Mouse (Mus musculus): Measurements from ENCODE around the gene Wdr82. TPM values are rescaled to one million over a fixed set of nuclear protein-coding genes. Genes with fewer than 3 reads are reported as not detected.

Gene Wdr82
- total RNA-seq, 2 experiments from 2014 or later = 117 to 126 TPM

- peak within 1 kb of the TSS; percentile 99 for H3K27ac ChIP-seq
- peak within 1 kb of the TSS; percentile 60 for H3K4me3 ChIP-seq
- intact Hi-C loops (cut with DNase I) = loop anchor here (2.0 kb wide), 1 partner anchor 32 kb away; the partner anchor contains the start of gene Wdr82
- DNase-seq (ENCODE audit: extremely low spot score in 1 of 2, low spot score in 2 of 2) = peak; percentile 89 to 92
- no peak for TF ChIP-seq CTCF (IDR thresholded peaks at IDR 0.05)
Observed at GRCm38 (mm10) chr9:106202819-106203636, 32.3 kb downstream of the Wdr82 start, which contains the start of gene Twf2. Twf2 (plus strand) TSS chr9:106203108.

- peak overlapping the region; percentile 99 for H3K27ac ChIP-seq
- H3K4me3 ChIP-seq = peak overlapping the region; percentile 60
- no peak for TF ChIP-seq CTCF (IDR thresholded peaks at IDR 0.05)
- intact Hi-C loops (cut with DNase I) = loop anchor here (2.0 kb wide), 1 partner anchor 33 kb away; the partner anchor contains the start of gene Wdr82
- no peak for DNase-seq (ENCODE audit: extremely low spot score in 1 of 2, low spot score in 2 of 2)
Observed at GRCm38 (mm10) chr9:106203990-106204851, 33.5 kb downstream of the Wdr82 start.

GRCm38 (mm10) chr9:106205713-106206290 is 35.1 kb downstream of the Wdr82 start:
- intact Hi-C loops (cut with DNase I) = no loop called here
- DNase-seq (ENCODE audit: extremely low spot score in 1 of 2, low spot score in 2 of 2) = no peak
- Histone ChIP-seq H3K27ac (peak overlapping the region; percentile 53), H3K4me3 (peak overlapping the region; percentile 6; the same call in 1 of the 2 replicates)
- TF ChIP-seq CTCF (IDR thresholded peaks at IDR 0.05) = no peak

- intact Hi-C loops (cut with DNase I) = no loop called here
- no peak for DNase-seq (ENCODE audit: extremely low spot score in 1 of 2, low spot score in 2 of 2)
- H3K27ac ChIP-seq = peak overlapping the region; percentile 32
- H3K4me3 ChIP-seq = peak overlapping the region; percentile 11
- no peak for TF ChIP-seq CTCF (IDR thresholded peaks at IDR 0.05)
Observed at GRCm38 (mm10) chr9:106206515-106206914, 35.8 kb downstream of the Wdr82 start.

GRCm38 (mm10) chr9:106208181-106208580 is 37.5 kb downstream of the Wdr82 start:
- no peak for TF ChIP-seq CTCF (IDR thresholded peaks at IDR 0.05)
- DNase-seq (ENCODE audit: extremely low spot score in 1 of 2, low spot score in 2 of 2) = no peak
- intact Hi-C loops (cut with DNase I) = no loop called here
- Histone ChIP-seq H3K4me3 (no peak overlapping the region), H3K27ac (no peak overlapping the region)

GRCm38 (mm10) chr9:106209954-106210353 is 39.2 kb downstream of the Wdr82 start:
- DNase-seq (ENCODE audit: extremely low spot score in 1 of 2, low spot score in 2 of 2) = no peak
- intact Hi-C loops (cut with DNase I) = loop anchor here (10.0 kb wide), 1 partner anchor 215 kb away; the partner anchor contains the start of gene Rpl29
- H3K4me3 ChIP-seq = no peak overlapping the region
- TF ChIP-seq CTCF (IDR thresholded peaks at IDR 0.05) = no peak
- H3K27ac ChIP-seq = peak overlapping the region; percentile 54

- TF ChIP-seq CTCF (IDR thresholded peaks at IDR 0.05) = no peak
- Histone ChIP-seq H3K4me3 (no peak overlapping the region; the same call in 1 of the 2 replicates), H3K27ac (no peak overlapping the region; the same call in 1 of the 2 replicates)
- intact Hi-C loops (cut with DNase I) = loop anchor here (10.0 kb wide), 1 partner anchor 214 kb away; the partner anchor contains the start of gene Rpl29
- DNase-seq (ENCODE audit: extremely low spot score in 1 of 2, low spot score in 2 of 2) = no peak
Observed at GRCm38 (mm10) chr9:106210853-106211609, 40.3 kb downstream of the Wdr82 start.

- TF ChIP-seq CTCF (IDR thresholded peaks at IDR 0.05) = no peak; the same call in none of the 2 replicates
- peak overlapping the region; percentile 61 for H3K27ac ChIP-seq
- intact Hi-C loops (cut with DNase I) = loop anchor here (10.0 kb wide), 1 partner anchor 213 kb away; the partner anchor contains the start of gene Rpl29
- H3K4me3 ChIP-seq = peak overlapping the region; percentile 29
- peak; percentile 81 to 82 for DNase-seq (ENCODE audit: extremely low spot score in 1 of 2, low spot score in 2 of 2)
Observed at GRCm38 (mm10) chr9:106211680-106212593, 41.2 kb downstream of the Wdr82 start.

GRCm38 (mm10) chr9:106212594-106212981 is 41.9 kb downstream of the Wdr82 start:
- intact Hi-C loops (cut with DNase I) = loop anchor here (10.0 kb wide), 1 partner anchor 212 kb away; the partner anchor contains the start of gene Rpl29
- H3K4me3 ChIP-seq = no peak overlapping the region
- no peak for DNase-seq (ENCODE audit: extremely low spot score in 1 of 2, low spot score in 2 of 2)
- H3K27ac ChIP-seq = no peak overlapping the region
- no peak for TF ChIP-seq CTCF (IDR thresholded peaks at IDR 0.05)

Measured in left cerebral cortex, adult 2 months (tissue).